Mouse (Mus musculus) heart, embryonic 14.5 days (tissue): ENCODE measurements around the gene Abca1. TPM values are rescaled to one million over a fixed set of nuclear protein-coding genes. Genes with fewer than 3 reads are reported as not detected.
A peak's percentile ranks its signal among the peaks of the same experiment; 100 is the strongest.

Experiments
- ATAC-seq: fragments of 200-750 bp; cut with Nextera tagmentation; 2 replicates; pipeline ENCODE4 v1.8.0; 2017; ENCODE audit warnings: low read depth, moderate TSS enrichment; ENCODE audit not compliant: insufficient number of reproducible peaks, insufficient read depth, low FRiP score
- H3K27ac ChIP-seq, 2 experiments: fragments of 200-500 bp in 1 of 2; fragments of 300-500 bp in 1 of 2; sonication (generic) in 1 of 2; replicated peaks in 1 of 2; 2 replicates each; pipeline ENCODE4 v1.5.1; 2012 to 2014; ENCODE audit warnings: low read depth in 2 of 2, low read length in 2 of 2, control low read depth in 1 of 2, mild to moderate bottlenecking in 1 of 2, mixed read lengths in 1 of 2; ENCODE audit not compliant: control insufficient read depth in 1 of 2, insufficient read depth in 1 of 2
- H3K27me3 ChIP-seq: fragments of 300-500 bp; sonication (generic); 2 replicates; pipeline ENCODE4 v1.6.1; 2014; ENCODE audit warnings: mild to moderate bottlenecking, low read length, control low read depth; ENCODE audit not compliant: control insufficient read depth, insufficient read depth
- H3K36me3 ChIP-seq: fragments of 300-500 bp; sonication (generic); 2 replicates; pipeline ENCODE4 v1.6.1; 2014; ENCODE audit warnings: mild to moderate bottlenecking, control low read depth, low read length, mixed read lengths; ENCODE audit not compliant: control insufficient read depth, insufficient read depth
- H3K4me1 ChIP-seq, 2 experiments: fragments of 200-500 bp in 1 of 2; fragments of 300-500 bp in 1 of 2; sonication (generic) in 1 of 2; 2 replicates each; pipeline ENCODE4 v1.6.1; 2012 to 2014; ENCODE audit warnings: low read length in 2 of 2, control low read depth in 1 of 2, mixed read lengths in 1 of 2; ENCODE audit not compliant: control insufficient read depth in 2 of 2, insufficient read depth in 2 of 2
- H3K4me2 ChIP-seq: fragments of 300-500 bp; sonication (generic); 2 replicates; pipeline ENCODE4 v1.6.1; 2014; ENCODE audit warnings: mild to moderate bottlenecking, low read length
- H3K4me3 ChIP-seq, 2 experiments: fragments of 200-500 bp in 1 of 2; fragments of 300-500 bp in 1 of 2; sonication (generic) in 1 of 2; 2 replicates each; pipeline ENCODE4 v1.5.1; 2012 to 2014; ENCODE audit warnings: low read length in 2 of 2, mild to moderate bottlenecking in 2 of 2, control low read depth in 1 of 2, low read depth in 1 of 2, moderate library complexity in 1 of 2; ENCODE audit not compliant: control insufficient read depth in 1 of 2, insufficient read depth in 1 of 2
- H3K9ac ChIP-seq: fragments of 300-500 bp; sonication (generic); 2 replicates; pipeline ENCODE4 v1.6.1; 2014; ENCODE audit warnings: mild to moderate bottlenecking, low read length
- H3K9me3 ChIP-seq: fragments of 300-500 bp; sonication (generic); 2 replicates; pipeline ENCODE4 v1.6.1; 2016; ENCODE audit warnings: low read length, control low read depth; ENCODE audit not compliant: control insufficient read depth
- WGBS: fragments of 180-500 bp; shearing (Covaris S2); extraction: QIAGEN DNeasy Blood & Tissue Kit; methylation state at CpG from one replicate; pipeline ENCODE4 v1.1.7; 2014; 5-methylcytosine and 5-hydroxymethylcytosine counted together
- polyA plus RNA-seq: library from polyadenylated mRNA; unstranded; fragments of >200 nt; fragmentation: Nextera tagmentation; extraction: Ambion mirVana; gene quantifications from 2 replicates; pipeline ENCODE4 v1.2.1, GENCODE M21; 2014

Abca1 gene
- polyA plus RNA-seq, 1 experiment from 2014 or later: 7.8 TPM

GRCm38 (mm10) chr4:53165231-53165630 is 5.5 kb upstream of the Abca1 start:
- Histone ChIP-seq H3K4me2 (no peak overlapping the region), H3K27me3 (no peaks in the 10 kb centered on the region), H3K27ac (no peak overlapping the region), H3K36me3 (no peaks in the 10 kb centered on the region), H3K9ac (no peak overlapping the region), H3K9me3 (no peaks in the 10 kb centered on the region), H3K4me1 (0 out of 4 replicates have a peak, but pooled peaks cover 0 to under 1% of the 10 kb centered on the region in 2 experiments), H3K4me3 (no peak overlapping the region)
- WGBS: 76% methylated on average over 9 of the region's 25 CpGs
- ATAC-seq: no peak

- whole genome bisulfite sequencing: 2% methylated on average over 20 of the region's 20 CpGs
- H3K36me3 ChIP-seq: no peaks in the 10 kb centered on the region
- no peak for ATAC-seq
- H3K9me3 ChIP-seq: no peaks in the 10 kb centered on the region
- peak overlapping the region; percentile 54 to 63; a peak in 3 of 4 replicates for H3K27ac ChIP-seq
- H3K4me1 ChIP-seq: peaks cover 9 to 13% of the 10 kb centered on the region in 2 experiments
- H3K9ac ChIP-seq: peak overlapping the region; percentile 80
- H3K4me3 ChIP-seq: peak overlapping the region; percentile 54 to 67
- H3K4me2 ChIP-seq: peak overlapping the region; percentile 97
- no peaks in the 10 kb centered on the region for H3K27me3 ChIP-seq
These were observed 519 bp downstream of the Abca1 start for GRCm38 (mm10) chr4:53159176-53159575.

GRCm38 (mm10) chr4:53158634-53159033 is 1.1 kb downstream of the Abca1 start:
- WGBS: under 1% methylated on average over 18 of the region's 18 CpGs
- Histone ChIP-seq H3K4me3 (peak overlapping the region; percentile 54 to 67), H3K4me1 (peaks cover 11 to 16% of the 10 kb centered on the region in 2 experiments), H3K9ac (peak overlapping the region; percentile 80), H3K4me2 (peak overlapping the region; percentile 97), H3K27ac (peak overlapping the region; percentile 54 to 63; a peak in 1 of 4 replicates), H3K27me3 (no peaks in the 10 kb centered on the region), H3K36me3 (no peaks in the 10 kb centered on the region), H3K9me3 (no peaks in the 10 kb centered on the region)
- ATAC-seq: peak; percentile 66; the same call in 1 of the 2 replicates

- no peak overlapping the region for H3K9ac ChIP-seq
- no peak overlapping the region for H3K4me2 ChIP-seq
- H3K4me3 ChIP-seq: no peak overlapping the region
- no peak for ATAC-seq
- H3K36me3 ChIP-seq: no peaks in the 10 kb centered on the region
- H3K27me3 ChIP-seq: no peaks in the 10 kb centered on the region
- 80% methylated on average over 11 of the region's 11 CpGs for WGBS
- no peaks in the 10 kb centered on the region for H3K9me3 ChIP-seq
- peaks cover 15 to 21% of the 10 kb centered on the region in 2 experiments for H3K4me1 ChIP-seq
- H3K27ac ChIP-seq: no peak overlapping the region
These were observed 4.2 kb downstream of the Abca1 start for GRCm38 (mm10) chr4:53155471-53155870.

- H3K27ac ChIP-seq: no peak overlapping the region
- H3K9me3 ChIP-seq: no peaks in the 10 kb centered on the region
- H3K4me2 ChIP-seq: no peak overlapping the region
- no peak overlapping the region for H3K9ac ChIP-seq
- ATAC-seq: no peak; the same call in 1 of the 2 replicates
- H3K36me3 ChIP-seq: no peaks in the 10 kb centered on the region
- peaks cover 7 to 10% of the 10 kb centered on the region in 2 experiments for H3K4me1 ChIP-seq
- no peaks in the 10 kb centered on the region for H3K27me3 ChIP-seq
- no peak overlapping the region for H3K4me3 ChIP-seq
- 45% methylated on average over 6 of the region's 6 CpGs for WGBS
These were observed 6.0 kb downstream of the Abca1 start for GRCm38 (mm10) chr4:53153711-53154110.

GRCm38 (mm10) chr4:53153061-53153460 is 6.6 kb downstream of the Abca1 start:
- no peak for ATAC-seq
- Histone ChIP-seq H3K9ac (no peak overlapping the region), H3K4me3 (no peak overlapping the region), H3K27me3 (no peaks in the 10 kb centered on the region), H3K4me1 (peaks cover 6 to 8% of the 10 kb centered on the region in 2 experiments; a peak in 3 of 4 replicates), H3K9me3 (no peaks in the 10 kb centered on the region), H3K36me3 (no peaks in the 10 kb centered on the region), H3K27ac (no peak overlapping the region), H3K4me2 (no peak overlapping the region)
- 61% methylated on average over 4 of the region's 4 CpGs for WGBS

GRCm38 (mm10) chr4:53152655-53153054 is 7.0 kb downstream of the Abca1 start:
- no peak for ATAC-seq
- WGBS: 39% methylated on average over 5 of the region's 5 CpGs

GRCm38 (mm10) chr4:53150516-53150915 is 9.2 kb downstream of the Abca1 start:
- H3K4me1 ChIP-seq: peaks cover 15 to 19% of the 10 kb centered on the region in 2 experiments
- no peak overlapping the region for H3K4me2 ChIP-seq
- no peak for ATAC-seq
- H3K9me3 ChIP-seq: no peaks in the 10 kb centered on the region
- no peak overlapping the region for H3K4me3 ChIP-seq
- H3K27ac ChIP-seq: no peak overlapping the region
- H3K36me3 ChIP-seq: no peaks in the 10 kb centered on the region
- H3K27me3 ChIP-seq: no peaks in the 10 kb centered on the region
- 82% methylated on average over 8 of the region's 8 CpGs for WGBS
- no peak overlapping the region for H3K9ac ChIP-seq

More at GRCm38 (mm10) chr4:53152655-53153054, 7.0 kb downstream of the Abca1 start:
- Histone ChIP-seq H3K36me3 (no peaks in the 10 kb centered on the region), H3K4me1 (peaks cover 6 to 9% of the 10 kb centered on the region in 2 experiments; a peak in 3 of 4 replicates), H3K27ac (no peak overlapping the region), H3K27me3 (no peaks in the 10 kb centered on the region), H3K4me3 (no peak overlapping the region), H3K9ac (no peak overlapping the region), H3K9me3 (no peaks in the 10 kb centered on the region), H3K4me2 (no peak overlapping the region)
